Mouse (Mus musculus) adrenal gland, adult 2 months (tissue): ENCODE measurements at regions not wholly inside any gene's neighbourhood (a gene's known extent, or its start where the extent isn't known, plus 50 kb on each side); places are given as distances from the start of the nearest gene placed in this dataset.

ENCODE experiments used
- DNase-seq: peaks from one replicate; pipeline ENCODE4 v3.0.0; 2021

DNA sequence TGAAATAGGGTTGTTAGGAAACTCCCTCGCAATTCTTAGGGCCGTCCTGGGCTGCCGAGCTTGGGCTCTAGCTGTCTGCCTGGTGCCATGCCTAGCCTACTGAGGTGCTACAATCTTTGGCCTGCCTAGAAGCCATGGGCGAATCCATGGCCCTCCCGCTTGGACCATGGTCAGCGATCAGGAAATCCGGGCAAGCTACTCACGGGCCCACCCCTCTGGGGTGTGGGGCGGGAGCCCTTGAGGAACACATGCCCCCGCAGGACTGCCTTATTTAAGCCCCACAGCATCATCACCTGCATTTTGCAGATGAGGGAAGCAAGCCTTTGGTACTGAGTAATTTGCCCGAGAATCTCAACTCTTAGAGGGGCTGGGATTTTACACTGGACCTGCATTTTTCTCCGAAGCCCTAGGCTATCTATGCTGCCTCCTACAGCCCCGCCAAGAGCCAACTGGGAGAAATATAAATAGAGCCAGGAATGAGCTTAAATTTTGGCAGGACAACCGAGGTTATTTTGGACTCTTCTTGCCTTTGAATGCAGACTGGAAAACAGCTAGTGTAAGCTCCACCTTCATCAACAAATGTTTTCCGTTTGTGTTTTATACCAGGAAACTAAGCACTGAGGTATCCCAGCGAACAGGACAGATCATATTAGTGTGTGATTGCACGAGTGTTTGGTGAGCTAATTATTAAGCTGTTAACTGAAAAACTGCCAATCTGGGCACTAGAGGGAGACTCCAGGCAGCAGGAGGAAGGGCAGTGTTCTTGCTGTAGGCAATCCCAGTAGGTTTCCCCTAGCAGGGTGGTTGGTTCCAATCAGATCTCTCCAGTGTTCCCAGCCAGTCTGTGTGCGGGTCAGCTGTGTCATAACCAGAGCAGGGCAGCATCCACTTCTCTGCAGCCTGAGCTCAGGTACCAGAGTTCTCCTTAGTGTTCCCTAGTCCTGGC, 183.6 kb upstream of the Foxn2 start:
- DNase-seq, result peak; percentile 73

DNA sequence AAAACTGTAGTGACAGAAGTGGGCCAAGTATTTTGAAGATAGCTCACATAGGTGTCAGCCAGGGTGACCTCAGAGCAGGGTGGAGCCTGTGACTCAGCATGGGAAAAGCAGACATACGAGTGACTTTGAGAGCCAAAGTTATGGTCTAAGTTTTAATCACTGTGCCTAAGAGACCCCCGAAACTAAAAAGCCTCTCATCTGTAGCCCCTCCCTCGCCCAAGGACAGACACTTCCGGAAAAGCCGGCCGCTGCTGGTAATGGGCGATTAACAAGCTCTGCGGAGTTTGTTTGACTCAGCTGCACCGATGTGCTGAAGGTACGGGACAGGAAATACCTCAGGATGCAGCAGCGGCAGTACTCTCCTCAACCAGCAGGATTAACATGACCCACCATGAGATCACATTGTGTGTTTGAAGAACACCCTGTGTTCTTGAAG, 182.1 kb upstream of the Foxn2 start:
- DNase-seq, result peak; percentile 71

DNA sequence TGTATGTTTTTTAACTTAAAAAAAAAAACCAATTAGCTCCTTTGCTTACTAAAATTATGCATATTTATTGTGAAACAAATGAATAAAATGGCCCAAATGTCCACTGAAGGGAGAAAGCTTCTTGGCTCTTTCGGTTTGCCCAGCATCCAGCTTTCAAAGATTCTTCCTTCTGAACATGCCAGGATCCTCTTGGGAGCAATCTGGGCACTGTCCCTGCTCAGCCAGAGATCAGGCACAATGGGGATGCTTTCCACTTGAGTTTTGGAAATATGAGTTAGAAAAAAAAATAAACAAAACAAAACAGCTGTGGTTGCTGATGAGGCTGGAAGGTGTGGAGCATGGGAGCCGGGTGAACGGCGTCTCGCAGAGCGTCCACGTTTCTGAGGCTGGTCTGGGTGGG, 180.3 kb upstream of the Foxn2 start:
- DNase-seq, result no peak

DNA sequence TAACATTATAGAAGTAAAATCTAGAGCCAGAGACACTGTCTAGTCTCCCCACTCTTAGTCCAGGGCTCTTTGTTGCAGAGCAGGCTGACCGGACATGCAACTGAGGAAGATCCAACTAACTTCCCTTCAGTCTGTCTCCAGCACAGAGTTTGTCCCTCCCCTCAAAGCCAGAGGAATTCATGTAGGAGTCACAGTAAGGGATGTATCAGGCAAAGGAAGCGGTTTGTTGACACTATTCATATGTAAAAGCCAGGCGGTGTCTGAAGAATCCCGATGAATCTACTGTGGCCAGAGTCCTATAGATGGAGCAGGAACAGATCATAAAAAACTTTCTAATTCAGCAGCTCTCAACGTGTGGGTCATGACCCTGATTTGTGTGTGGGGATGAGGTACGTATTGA, 179.7 kb upstream of the Foxn2 start:
- DNase-seq, result no peak

DNA sequence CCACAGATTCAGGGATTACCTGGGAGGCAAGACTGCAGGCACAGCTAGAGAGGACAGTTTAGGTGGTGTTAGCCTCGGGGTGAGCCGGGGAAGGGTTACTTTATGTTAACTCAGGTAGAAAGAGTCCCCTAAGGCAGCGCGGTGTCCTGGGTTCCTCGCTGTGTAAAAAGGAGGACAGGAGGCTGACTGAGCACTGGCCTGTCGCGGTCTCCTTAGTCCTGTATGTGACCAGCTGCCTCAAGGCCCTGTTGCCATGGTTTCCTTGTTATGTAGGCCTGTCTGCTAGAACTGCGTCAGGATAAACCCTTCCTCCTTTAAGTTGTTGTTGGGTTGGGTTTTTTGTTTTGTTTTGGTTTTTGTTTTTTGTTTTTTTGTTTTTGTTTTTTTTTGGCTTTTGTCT, 179.0 kb upstream of the Foxn2 start:
- no peak for DNase-seq

DNA sequence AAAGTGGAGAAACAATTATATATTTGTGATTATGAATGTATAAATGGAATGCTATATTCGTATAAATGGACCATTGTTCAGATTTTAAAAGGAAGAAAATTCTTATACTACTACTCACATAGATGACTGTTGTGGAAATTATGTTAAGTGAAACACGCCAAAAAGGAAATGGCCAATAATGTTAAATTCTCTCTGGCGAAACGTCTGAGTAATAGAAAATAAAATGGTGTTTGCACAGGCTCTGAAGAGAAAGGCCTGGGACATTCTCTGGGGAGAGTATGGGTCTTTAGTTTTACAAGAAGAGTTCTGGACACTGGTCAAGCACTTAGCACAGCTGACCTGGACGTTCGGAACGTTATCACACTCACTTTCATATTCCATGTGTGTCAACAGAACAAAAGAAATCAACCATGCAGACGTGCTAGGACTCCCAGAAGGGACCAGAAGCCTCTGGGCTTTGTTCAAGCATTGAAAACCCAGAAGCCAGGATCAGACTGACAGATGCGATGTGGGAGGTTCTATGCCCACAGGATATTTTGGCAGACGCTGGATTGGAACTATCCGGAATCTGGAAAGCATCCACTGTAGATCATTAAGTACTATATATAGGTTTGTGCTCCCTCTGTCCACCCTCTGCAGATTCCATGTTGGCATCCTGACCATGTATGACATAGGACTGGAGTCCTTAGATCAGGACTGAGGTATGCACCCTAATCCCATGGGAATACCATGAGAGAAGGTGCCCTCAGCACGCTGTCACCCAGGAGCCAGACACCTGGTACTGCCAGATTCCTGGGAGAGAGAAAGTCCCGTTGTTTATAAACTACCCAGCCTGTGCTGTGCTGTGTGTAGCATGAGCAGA, 178.0 kb upstream of the Foxn2 start:
- no peak for DNase-seq

DNA sequence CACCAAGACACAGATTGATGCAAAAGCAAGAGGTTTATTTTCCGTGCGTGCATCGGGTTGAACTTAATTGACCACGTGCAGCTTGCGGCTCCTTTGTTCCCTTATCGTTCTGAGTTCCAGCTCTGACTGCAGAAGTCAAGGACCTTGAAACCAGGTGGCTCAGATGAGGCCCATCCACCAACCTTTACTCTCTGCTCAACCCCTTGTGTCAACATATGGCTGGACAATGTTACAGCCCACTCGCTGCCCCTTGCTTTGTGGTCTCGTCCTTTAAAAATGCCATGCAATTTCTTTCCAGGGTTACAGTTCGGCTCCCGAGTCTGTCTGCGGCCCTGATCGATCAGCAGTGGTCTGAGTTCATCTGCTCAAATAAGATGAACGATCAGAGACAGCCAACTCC, 175.2 kb upstream of the Foxn2 start:
- DNase-seq, result no peak

DNA sequence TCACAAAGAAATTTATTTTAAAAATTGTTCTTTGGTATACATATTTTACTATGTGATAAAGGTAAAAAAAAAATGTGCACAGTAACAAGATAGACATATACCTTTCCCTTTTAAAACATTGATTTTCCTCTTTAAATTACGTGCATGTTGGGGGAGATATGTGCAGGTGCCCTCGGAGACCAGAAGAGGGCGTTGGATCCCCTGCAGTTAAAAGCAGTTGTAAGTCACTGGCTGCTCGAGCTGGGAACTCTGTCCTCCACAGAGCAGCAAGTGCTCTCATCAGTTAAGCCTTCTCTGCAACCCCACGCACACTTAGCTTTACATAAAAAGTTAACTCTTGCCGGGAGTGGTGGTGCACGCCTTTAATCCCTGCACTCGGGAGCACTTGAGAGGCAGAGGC, 172.3 kb upstream of the Foxn2 start:
- DNase-seq, result no peak

DNA sequence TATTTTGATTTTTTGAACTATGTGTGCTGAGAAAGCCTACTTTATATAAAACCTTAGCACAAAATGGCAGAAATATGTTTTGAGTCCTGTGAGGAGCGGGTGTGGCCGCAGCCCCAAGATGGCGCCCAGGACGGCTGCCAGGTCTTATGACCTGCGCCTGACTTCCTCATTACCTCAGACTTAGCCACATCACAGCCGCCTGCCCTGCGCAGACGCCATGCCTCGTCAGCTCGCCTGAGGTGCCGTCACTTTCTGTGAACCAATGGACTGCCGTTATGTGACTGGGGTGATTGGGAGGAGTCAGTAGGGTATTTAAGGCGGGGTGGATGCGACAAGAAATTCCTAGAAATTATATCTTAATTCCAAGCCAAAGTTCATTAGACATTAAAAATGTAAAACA, 171.7 kb upstream of the Foxn2 start:
- no peak for DNase-seq

DNA sequence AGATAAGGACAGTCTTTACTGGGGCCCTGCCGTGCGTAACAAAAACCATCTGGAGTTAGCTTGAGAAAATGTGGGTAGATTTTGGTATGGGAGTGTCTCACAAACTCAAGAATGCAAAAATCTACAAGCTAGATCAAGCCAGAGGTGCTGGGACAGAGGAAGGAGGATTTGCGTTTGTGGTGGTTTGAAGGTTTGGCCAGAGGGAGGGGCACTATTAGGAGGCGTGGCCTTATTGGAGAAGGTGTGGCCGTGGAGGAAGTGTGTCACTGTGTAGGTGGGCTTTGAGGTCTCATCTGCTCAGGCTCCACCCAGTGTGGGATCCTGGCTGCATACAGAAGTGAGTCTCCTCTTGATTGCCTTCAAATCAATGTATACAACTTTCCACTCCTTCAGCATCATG, 169.6 kb upstream of the Foxn2 start:
- no peak for DNase-seq

DNA sequence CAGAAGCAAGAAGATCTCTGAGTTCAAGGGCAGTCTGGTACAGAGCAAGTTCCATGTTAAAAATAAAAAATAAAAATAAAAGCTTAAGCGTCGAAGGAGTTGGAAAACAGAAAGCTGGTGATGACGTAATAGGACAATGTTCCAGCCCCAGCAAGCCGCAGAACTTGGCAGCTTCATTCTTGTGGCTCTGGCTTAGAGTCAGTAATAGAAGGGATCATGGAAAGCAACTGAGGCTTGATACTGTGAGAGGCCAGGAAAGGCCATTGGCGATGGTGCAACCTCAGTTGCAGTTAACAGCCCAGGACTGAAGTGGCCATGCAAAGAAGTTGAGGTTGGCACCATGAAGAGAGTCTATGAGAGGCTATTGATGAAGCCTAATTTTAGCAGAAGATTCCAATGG, 168.3 kb upstream of the Foxn2 start:
- peak; percentile 30 for DNase-seq

DNA sequence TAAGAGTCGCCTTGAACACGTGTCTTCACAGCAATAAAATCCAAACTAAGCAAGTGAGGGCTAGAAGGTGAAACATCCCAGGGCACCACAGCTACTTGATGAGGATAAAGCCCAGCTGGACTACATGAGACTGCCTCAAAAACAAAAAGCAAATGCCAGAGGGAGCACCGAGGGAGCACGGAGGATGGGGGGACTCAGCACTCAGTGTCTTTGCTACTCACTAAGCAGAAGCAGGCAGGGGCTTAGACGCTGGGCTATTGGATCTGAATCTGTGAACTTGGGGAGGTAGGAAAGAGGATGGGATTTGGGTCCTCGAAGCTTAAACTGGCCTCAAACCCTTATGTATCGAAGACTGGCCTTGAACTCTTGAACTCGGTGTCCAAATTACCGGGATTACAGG, 167.0 kb upstream of the Foxn2 start:
- DNase-seq, result no peak

DNA sequence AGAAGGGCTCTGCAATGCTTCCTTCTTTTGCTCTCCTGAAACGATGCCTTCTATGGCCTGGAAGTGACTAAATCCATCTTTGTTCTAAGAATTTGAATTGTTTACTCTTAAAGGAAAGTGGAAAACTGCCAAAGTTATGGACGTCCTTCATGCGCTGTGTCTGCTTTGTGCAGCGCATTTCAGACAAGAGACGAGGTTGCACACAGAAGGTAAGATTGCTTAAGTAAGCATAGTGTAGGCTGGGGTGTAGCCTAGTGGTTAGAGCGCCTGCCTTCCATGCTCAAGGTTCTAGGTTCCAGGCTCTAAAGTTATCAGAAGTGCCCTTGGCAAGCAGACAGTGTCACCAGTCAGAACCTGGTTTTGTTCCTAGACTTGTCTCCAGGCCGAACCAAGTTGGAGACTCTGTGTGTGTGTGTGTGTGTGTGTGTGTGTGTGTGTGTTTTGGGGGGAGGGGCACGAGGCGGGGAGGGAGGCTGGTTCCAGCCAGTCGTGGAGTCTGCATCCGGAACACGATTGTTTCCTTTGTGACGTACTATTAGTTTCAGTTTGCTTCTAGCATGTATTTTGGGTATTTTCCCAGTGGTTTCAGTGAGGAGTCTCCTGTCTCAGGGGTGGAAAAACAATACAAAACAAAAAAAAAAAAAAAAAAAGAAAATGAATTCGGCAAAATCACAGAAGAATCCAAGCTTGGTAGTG, 166.4 kb upstream of the Foxn2 start:
- peak; percentile 63 for DNase-seq

DNA sequence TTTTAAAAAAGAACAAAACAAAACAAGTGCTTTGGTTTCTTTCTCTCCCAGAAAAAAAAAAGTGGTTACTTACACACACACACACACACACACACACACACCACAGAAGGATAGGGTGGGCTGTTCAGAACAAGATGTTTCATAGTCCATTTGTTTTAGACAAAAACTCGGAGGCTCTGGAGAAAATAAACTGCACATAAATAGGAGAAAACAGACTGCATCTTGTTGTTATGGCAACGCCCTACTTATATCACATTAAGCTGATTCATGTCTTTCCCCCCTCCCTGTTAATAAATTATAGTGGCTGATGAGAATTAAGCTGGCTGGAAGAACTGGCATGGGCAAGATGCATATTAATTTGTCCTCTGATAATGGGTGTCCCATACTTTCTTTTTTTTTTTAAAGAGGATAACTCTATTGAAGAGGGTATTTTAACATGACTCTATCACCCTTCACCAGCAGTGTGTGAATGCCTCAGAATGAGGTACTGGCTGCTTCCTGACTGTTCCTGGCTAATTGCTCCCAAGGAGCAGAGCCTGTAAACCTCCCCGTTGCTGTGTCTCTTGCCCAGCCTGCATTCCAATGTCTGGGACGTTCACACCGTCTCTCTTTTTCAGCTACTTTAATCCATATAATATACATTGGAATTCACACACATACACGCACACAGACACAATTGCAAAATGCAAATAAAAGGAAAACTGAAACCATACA, 165.6 kb upstream of the Foxn2 start:
- DNase-seq, result peak; percentile 30

DNA sequence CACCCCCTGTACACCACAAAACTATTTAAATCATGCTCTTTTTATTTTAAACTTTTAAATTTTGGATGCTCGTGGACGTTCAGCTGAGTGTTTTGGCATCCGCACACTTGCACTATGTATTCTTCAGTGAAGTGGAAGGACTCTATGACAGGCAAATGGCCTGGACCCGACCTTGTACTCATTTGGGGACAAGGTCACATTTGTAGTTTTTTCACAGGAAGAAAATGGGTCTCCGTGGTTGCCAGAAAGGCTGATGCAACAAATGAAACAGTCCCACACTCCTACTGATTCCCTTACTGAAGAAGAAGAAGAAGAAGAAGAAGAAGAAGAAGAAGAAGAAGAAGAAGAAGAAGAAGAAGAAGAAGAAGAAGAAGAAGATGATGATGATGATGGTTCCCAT, 160.9 kb upstream of the Foxn2 start:
- peak; percentile 72 for DNase-seq

DNA sequence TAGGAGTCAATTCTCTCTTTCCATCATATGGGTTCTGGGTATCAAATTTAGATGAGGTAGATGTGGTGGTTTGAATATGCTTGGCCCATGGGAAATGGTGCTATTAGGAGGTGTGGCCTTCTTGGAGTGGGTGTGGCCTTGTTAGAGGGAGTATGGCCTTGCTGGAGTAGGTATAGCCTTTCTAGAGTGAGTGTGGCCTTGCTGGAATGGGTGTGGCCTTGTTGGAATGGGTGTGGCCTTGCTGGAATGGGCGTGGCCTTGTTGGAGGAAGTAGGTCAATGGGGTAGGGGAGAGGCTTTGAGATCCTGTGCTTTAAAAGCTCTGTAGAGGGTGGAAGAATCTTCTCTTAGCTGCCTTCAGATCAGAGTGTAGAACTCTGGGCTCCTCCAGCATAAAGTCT, 157.8 kb upstream of the Foxn2 start:
- DNase-seq, result no peak

DNA sequence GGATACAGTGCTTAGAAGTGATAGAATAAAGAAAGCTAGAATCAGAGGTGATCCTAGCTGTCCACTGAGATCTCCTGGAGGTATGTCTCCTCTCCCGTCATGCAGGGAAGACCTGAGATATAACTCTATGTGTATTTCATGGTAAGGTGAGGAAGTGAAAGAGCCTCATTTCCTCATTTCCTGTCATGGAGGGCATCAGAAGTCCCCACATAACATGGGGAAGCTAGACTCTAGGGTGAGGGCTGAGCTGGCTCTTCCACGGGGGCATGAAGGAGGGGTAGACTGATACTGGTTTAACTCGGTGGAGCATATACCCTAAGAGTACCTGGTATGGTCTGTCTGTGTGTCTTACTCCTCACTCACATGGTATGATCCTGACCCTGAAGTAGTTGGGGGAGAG, 156.0 kb upstream of the Foxn2 start:
- no peak for DNase-seq

DNA sequence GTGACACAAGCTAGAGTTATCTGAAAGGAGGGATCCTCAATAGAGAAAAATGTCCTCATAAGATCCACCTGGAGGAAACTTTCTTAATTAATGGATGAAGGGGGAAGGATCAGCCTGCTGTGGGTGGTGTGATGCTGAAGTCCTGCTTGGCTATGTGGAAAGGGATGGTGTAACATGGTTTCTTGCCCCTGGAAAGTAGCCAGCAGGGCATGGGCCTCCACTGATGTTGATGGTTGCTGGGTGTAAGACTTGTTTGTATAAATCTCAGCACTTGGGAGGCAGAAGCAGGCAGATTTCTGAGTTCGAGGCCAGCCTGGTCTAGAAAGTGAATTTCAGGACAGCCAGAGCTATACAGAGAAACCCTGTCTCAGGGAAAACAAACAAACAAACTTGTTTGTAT, 152.7 kb upstream of the Foxn2 start:
- DNase-seq, result no peak

DNA sequence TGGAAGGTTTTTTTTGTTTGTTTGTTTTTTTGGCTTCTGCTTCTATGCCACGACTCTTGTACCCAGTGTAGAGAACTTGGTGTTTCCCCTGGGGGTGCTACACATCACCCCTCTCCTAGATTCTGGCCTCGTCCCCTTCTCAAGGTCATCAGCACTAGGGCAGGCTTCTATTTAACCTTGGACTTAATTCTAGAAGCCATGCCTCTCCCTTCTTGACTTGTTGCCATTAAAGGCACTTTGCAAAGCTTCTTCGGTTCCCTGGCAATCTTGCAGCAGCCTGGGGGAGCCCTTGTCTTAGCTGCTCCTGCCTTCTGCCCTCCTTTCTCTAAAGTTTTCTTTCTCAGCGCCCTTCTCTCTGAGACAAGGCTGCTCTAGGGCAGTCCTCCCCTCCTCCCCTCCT, 143.0 kb upstream of the Foxn2 start:
- DNase-seq, result peak; percentile 65

DNA sequence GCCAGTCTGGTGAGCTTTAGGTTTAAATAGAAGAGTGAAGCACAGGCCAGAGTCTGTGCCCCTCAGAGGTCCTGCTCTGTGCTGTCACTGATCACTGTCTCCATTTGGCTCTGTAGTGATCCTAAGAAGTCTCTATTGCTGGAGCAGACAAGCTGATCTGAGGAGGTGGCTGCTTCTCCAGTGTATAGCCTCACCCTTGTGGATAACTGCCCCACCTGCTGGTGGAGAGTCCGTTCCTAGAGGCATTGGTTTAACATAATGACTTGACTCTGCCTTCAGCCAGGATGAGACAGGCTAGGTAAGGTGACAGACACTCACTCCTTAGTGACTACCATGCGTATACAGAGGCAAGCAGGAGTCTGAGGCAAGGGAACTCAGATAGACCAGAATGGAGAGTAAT, 136.5 kb upstream of the Foxn2 start:
- DNase-seq, result peak; percentile 70

DNA sequence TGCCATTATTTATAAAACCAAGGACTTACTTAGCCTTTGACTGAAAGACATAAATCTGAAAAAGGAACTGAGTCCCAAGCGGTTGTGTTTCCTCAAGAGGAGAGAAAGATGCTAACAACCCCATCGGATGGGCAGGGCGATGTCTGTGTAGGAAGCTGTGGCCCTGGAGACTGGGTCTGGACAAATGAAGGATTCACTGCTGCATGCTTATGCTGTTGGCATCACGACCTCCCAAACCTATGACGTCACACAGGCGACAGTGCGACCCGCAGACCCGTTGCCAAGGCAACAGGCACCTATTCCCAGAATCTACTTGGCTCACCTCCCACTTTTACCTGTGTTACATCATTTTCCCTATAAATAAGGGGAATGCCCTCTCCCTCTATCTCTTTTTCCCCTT, 135.3 kb upstream of the Foxn2 start:
- no peak for DNase-seq

DNA sequence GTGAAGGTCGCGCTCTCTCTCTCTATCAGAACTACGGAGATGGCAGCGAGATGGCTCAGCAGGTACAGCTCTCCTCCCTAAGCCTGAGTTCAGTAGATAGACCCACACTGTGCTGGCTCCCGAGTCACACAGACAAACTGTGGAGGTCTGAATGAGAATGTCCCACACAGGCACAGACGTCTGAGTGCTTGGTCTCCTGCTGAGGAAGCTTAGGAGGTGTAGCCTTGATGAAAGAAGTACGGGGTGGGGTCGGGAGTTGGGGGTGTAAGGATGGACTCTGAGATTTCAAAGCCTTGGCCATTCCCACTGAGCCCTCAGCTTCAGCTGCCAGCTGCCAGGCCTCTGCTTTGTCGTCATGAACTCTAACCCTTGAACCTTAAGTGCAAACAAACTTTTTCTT, 134.2 kb upstream of the Foxn2 start:
- DNase-seq, result no peak
